Mouse (Mus musculus) forebrain, embryonic 12.5 days (tissue): Measurements from ENCODE around the gene Fryl. TPM values are rescaled to one million over a fixed set of nuclear protein-coding genes. Genes with fewer than 3 reads are reported as not detected.

Source experiments
- ATAC-seq: fragments of 200-750 bp; cut with Nextera tagmentation; 2 replicates; pipeline ENCODE4 v1.8.0; 2017; ENCODE audit warnings: moderate TSS enrichment; ENCODE audit not compliant: low FRiP score
- H3K27ac ChIP-seq: fragments of 300-500 bp; sonication (generic); 2 replicates; pipeline ENCODE4 v1.5.1; 2016; ENCODE audit warnings: mild to moderate bottlenecking
- H3K27me3 ChIP-seq: fragments of 300-500 bp; sonication (generic); 2 replicates; pipeline ENCODE4 v1.6.1; 2016; ENCODE audit warnings: mild to moderate bottlenecking
- H3K36me3 ChIP-seq: fragments of 300-500 bp; sonication (generic); replicated peaks from 2 replicates; pipeline ENCODE4 v1.6.1; 2016; ENCODE audit warnings: mild to moderate bottlenecking
- H3K4me1 ChIP-seq: fragments of 300-500 bp; sonication (generic); 2 replicates; pipeline ENCODE4 v1.6.1; 2016
- H3K4me2 ChIP-seq: fragments of 300-500 bp; sonication (generic); 2 replicates; pipeline ENCODE4 v1.6.1; 2016; ENCODE audit warnings: mild to moderate bottlenecking, moderate library complexity
- H3K4me3 ChIP-seq: fragments of 300-500 bp; sonication (generic); replicated peaks from 2 replicates; pipeline ENCODE4 v1.5.1; 2016; ENCODE audit warnings: mild to moderate bottlenecking
- H3K9ac ChIP-seq: fragments of 300-500 bp; sonication (generic); 2 replicates; pipeline ENCODE4 v1.6.1; 2016; ENCODE audit warnings: mild to moderate bottlenecking
- H3K9me3 ChIP-seq: fragments of 300-500 bp; sonication (generic); 2 replicates; pipeline ENCODE4 v1.6.1; 2016
- WGBS: fragments of 180-500 bp; shearing (Covaris S2); methylation state at CpG from one replicate; pipeline ENCODE4 v1.1.7; 2016; 5-methylcytosine and 5-hydroxymethylcytosine counted together
- polyA plus RNA-seq: library from polyadenylated mRNA; unstranded; fragments of >200 nt; fragmentation: Nextera tagmentation; extraction: Ambion mirVana; gene quantifications from 2 replicates; pipeline ENCODE4 v1.2.1, GENCODE M21; 2016

Fryl gene
- polyA plus RNA-seq, 1 experiment from 2014 or later, result 53.4 TPM

DNA sequence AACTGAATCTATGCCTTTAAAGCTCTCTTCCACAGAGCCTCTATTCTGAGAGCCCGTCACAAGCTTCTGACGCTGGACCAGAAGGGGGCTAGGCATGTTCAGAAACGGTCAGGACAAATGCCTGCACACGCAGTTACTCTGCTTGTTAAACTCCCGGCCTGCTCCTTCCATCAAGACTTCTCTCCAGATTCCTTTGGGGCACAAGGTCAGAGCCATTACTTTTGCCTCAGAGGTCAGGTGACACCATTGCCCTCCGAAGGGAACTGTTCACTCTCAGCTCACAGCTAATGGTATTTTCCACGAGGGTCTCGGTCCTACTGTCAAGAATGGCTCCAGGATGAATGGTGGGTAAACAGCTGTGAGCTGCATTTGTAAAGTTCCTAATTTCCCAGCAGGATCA is 164.2 kb downstream of the Fryl start:
- Histone ChIP-seq H3K4me2 (no peak overlapping the region), H3K4me3 (no peak overlapping the region), H3K4me1 (no peaks in the 10 kb centered on the region), H3K9me3 (no peaks in the 10 kb centered on the region), H3K36me3 (peaks cover 74% of the 10 kb centered on the region), H3K27ac (no peak overlapping the region), H3K9ac (no peak overlapping the region), H3K27me3 (no peaks in the 10 kb centered on the region)
- 85% methylated on average over 8 of the region's 8 CpGs for WGBS
- ATAC-seq, result no peak

DNA sequence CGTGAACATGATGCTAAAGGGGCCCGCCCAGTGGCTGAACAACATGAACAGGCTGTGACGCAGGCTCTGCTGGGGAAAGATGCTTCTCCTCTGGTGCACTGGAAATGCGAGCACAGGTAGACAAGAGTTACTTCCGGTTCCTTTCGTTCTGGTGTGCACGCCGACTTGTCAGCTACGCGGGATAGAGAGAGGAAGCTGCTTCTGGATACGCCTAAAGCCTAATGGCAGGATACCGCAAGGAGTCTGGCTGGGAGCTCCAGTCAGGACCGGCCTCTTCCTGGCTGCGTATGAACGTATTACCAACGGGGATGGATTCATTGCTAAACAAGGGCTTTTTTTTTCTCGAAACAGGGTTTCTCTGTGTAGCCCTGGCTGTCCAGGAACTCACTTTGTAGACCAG is 167.3 kb downstream of the Fryl start:
- ATAC-seq, result no peak
- H3K27ac ChIP-seq, result no peak overlapping the region
- H3K4me1 ChIP-seq, result no peaks in the 10 kb centered on the region
- no peaks in the 10 kb centered on the region for H3K9me3 ChIP-seq
- H3K4me2 ChIP-seq, result no peak overlapping the region
- WGBS, result 95% methylated on average over 17 of the region's 17 CpGs
- H3K36me3 ChIP-seq, result peaks cover 67% of the 10 kb centered on the region
- H3K4me3 ChIP-seq, result no peak overlapping the region
- H3K27me3 ChIP-seq, result no peaks in the 10 kb centered on the region
- no peak overlapping the region for H3K9ac ChIP-seq

DNA sequence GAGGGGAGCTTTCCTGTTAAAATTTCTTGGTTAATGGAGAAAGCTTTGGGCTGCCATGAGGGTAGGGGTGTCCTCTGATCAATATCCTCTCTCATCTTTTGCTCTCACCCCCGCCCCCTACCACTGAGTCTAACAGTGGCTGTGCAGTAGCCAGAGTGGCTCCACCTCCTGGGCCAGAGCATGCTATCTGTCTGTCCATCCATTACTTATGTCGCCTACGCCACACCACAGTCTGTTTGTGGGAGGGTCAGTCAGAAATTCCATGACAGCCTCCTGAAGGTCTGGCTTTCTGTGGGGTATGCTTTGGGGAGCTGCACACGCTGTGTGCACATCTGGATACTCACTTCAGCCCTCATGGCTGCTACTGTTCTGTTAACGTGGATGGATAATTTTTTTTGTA is 174.9 kb downstream of the Fryl start:
- peaks cover 64% of the 10 kb centered on the region for H3K36me3 ChIP-seq
- no peaks in the 10 kb centered on the region for H3K27me3 ChIP-seq
- no peak overlapping the region for H3K9ac ChIP-seq
- WGBS, result 92% methylated on average over 5 of the region's 5 CpGs
- H3K4me1 ChIP-seq, result no peaks in the 10 kb centered on the region
- no peak overlapping the region for H3K27ac ChIP-seq
- H3K4me3 ChIP-seq, result no peak overlapping the region
- H3K4me2 ChIP-seq, result no peak overlapping the region
- no peaks in the 10 kb centered on the region for H3K9me3 ChIP-seq
- no peak for ATAC-seq

DNA sequence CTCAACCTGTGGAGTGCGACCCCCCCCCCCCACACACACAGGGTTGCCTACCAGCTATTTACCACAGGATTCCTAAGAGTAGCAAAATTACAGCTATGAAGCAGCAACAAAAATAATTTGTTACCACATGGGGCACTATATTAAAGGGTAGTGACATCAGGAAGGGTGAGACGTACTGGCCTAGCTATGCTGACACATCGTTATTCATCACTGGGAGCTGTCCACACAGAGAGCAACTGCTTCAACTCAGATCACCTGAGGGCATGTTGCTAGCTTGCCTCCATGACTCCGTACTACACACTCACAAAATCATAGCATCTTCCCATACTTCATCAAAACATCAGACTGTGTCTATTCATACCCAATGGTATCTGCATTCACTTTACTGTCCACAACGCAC is 176.6 kb downstream of the Fryl start:
- no peak overlapping the region for H3K4me2 ChIP-seq
- H3K36me3 ChIP-seq, result peaks cover 74% of the 10 kb centered on the region
- H3K27ac ChIP-seq, result no peak overlapping the region
- H3K4me1 ChIP-seq, result no peaks in the 10 kb centered on the region
- ATAC-seq, result no peak
- 86% methylated on average over 5 of the region's 5 CpGs for WGBS
- no peak overlapping the region for H3K9ac ChIP-seq
- H3K9me3 ChIP-seq, result no peaks in the 10 kb centered on the region
- H3K4me3 ChIP-seq, result no peak overlapping the region
- H3K27me3 ChIP-seq, result no peaks in the 10 kb centered on the region

DNA sequence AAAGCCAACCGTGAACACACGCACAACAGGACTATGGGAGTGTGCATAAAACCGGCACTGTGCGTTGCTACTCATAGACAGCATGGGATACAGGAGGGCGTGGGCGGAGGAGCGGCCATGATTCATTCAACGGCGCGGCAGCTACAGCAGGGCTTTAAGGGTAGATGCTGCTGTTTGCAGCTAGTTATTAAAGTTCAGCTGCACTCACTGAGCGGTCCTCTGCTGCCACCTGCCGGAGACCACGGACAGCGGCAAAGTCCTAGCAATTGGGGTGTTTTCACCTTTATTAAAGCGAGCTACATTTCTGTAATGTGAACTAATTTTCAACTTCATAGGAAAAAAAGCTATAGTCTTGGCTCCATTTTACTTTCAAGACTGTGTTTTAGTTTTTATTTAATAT is 185.1 kb downstream of the Fryl start:
- 39% methylated on average over 15 of the region's 15 CpGs for WGBS
- Histone ChIP-seq H3K9ac (no peak overlapping the region), H3K36me3 (peaks cover 72% of the 10 kb centered on the region), H3K27me3 (no peaks in the 10 kb centered on the region), H3K4me1 (no peaks in the 10 kb centered on the region), H3K4me3 (no peak overlapping the region), H3K27ac (no peak overlapping the region), H3K9me3 (no peaks in the 10 kb centered on the region), H3K4me2 (no peak overlapping the region)
- peak; percentile 80; the same call in 1 of the 2 replicates for ATAC-seq

DNA sequence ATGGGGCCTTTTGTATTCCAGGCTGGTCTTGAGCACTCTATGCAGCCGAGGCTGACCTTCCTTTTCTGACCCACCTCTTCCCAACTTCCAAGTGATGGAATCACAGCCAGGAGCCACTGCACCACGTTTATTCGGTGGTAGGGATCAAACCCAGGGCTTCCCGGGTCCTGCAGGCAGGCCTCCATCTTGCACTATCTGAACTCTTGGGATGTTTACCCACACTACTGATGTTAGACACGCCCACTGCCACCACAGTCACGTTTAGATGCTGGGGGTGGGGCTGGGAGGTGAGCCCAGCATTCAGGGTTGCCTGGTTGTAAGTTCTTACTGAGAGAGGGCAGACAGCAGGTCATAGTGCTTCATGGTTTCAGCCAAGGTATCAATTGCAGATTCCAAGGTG is 189.5 kb downstream of the Fryl start:
- H3K9ac ChIP-seq, result no peak overlapping the region
- H3K9me3 ChIP-seq, result no peaks in the 10 kb centered on the region
- no peaks in the 10 kb centered on the region for H3K27me3 ChIP-seq
- no peak overlapping the region for H3K4me2 ChIP-seq
- H3K27ac ChIP-seq, result no peak overlapping the region
- WGBS, result 54% methylated on average over 6 of the region's 6 CpGs
- H3K4me1 ChIP-seq, result no peaks in the 10 kb centered on the region
- peaks cover 55% of the 10 kb centered on the region for H3K36me3 ChIP-seq
- no peak overlapping the region for H3K4me3 ChIP-seq
- no peak for ATAC-seq

DNA sequence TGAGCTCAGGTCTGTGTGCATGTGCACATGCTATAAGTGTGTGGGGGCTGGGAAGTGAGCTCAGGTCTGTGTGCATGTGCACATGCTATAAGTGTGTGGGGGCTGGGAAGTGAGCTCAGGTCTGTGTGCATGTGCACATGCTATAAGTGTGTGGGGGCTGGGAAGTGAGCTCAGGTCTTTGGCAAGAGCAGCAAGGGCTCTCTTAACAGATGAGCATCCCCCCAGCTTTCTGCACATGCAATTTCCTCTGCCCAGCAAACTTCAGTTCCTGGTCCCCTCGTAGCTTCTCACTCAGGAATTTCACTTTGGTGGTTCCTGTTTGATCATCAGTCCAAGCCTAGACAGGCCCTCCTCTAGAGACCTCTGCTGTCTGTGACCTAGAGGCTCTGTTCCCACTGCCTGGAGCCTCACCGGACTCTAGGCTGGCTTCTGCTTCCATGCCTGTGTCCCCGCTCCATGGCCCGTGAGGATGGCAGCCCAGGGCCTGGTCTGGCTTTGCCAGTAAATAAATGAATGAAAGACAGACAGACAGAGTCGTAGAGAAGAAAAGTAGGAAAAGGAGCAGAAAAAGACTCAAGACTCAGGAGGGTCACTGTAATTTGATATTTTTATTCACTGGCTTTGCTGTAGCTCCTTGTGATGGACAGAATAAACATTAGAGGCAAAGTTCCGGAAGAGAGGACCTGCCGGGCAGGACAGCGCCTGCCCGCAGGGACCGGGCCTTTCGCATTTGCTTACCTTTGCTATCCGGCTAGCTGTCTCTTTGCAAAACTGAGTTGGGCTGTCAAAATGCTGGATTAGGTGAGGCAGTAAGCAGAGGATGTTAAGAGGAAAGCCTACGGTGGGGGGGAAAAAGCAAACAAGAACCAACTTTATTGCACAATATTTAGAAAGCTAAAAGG is 192.4 kb downstream of the Fryl start:
- H3K36me3 ChIP-seq, result peaks cover 54% of the 10 kb centered on the region
- H3K27ac ChIP-seq, result 0 out of 2 replicates have a peak overlapping the region, but pooled peaks have one; percentile 6
- H3K27me3 ChIP-seq, result no peaks in the 10 kb centered on the region
- H3K4me3 ChIP-seq, result no peak overlapping the region
- no peak overlapping the region for H3K9ac ChIP-seq
- peaks cover 5% of the 10 kb centered on the region; the same call in 1 of the 2 replicates for H3K4me1 ChIP-seq
- 84% methylated on average over 13 of the region's 13 CpGs for WGBS
- no peak overlapping the region for H3K4me2 ChIP-seq
- no peak for ATAC-seq
- H3K9me3 ChIP-seq, result no peaks in the 10 kb centered on the region

DNA sequence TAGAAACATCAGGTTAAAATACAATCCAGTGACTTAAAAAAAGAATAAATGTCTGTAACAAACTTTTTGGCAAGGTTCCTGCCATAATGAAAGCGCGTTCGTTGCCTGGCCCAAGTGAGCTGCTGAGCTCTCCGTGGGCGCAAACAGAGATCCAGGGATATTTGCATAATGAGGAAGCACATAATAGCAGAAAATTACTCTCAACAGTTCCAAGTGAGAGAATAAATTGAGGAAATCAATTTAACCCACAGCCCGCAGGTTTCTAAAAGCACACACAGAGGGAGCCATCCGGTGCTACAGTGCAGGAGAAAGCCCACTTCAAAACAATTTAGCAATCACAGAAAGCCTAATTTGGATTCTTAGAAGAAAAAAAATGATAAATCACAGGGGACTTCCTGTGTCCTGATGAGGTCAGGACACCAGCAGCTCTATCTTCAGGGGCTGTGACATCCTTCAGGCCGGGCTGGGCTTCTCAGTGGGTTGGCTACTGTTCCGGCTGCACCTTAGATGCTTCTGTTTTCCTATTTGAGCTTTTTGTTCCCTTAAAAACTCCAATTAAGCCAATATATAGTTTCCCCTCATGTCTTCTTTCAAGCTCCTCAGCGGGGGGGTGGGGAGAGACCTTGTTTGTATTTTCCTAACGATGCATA is 194.8 kb downstream of the Fryl start:
- H3K4me2 ChIP-seq, result no peak overlapping the region
- H3K9ac ChIP-seq, result no peak overlapping the region
- H3K4me1 ChIP-seq, result peaks cover 5% of the 10 kb centered on the region; the same call in 1 of the 2 replicates
- peak overlapping the region; percentile 75 for H3K27ac ChIP-seq
- H3K36me3 ChIP-seq, result peaks cover 42% of the 10 kb centered on the region
- no peaks in the 10 kb centered on the region for H3K27me3 ChIP-seq
- ATAC-seq, result peak; percentile 67
- no peaks in the 10 kb centered on the region for H3K9me3 ChIP-seq
- 37% methylated on average over 11 of the region's 11 CpGs for WGBS
- H3K4me3 ChIP-seq, result no peak overlapping the region

DNA sequence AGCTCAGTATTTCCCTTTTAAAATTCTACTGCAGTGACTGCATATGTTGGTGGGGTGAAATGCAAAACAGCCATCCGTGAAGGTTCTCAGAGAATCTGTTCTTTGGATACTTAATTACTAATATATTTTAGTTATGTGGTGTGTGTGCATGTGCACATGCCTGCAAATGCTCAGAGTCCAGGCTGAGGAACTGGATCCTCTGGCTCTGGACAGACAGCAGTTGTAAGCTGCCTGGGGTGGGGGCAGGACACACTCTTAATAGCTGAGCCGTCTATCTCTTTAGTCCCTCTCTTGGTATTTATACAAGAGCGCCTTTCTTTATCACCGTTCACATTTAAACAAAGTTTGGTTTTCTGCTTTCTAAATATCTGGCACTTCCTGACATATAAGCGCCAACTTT is 199.5 kb downstream of the Fryl start:
- H3K4me1 ChIP-seq, result peaks cover 5% of the 10 kb centered on the region; the same call in 1 of the 2 replicates
- H3K9ac ChIP-seq, result no peak overlapping the region
- no peaks in the 10 kb centered on the region for H3K27me3 ChIP-seq
- H3K4me2 ChIP-seq, result no peak overlapping the region
- WGBS, result 96% methylated on average over 5 of the region's 5 CpGs
- no peaks in the 10 kb centered on the region for H3K9me3 ChIP-seq
- peaks cover 60% of the 10 kb centered on the region for H3K36me3 ChIP-seq
- no peak for ATAC-seq
- H3K27ac ChIP-seq, result no peak overlapping the region
- no peak overlapping the region for H3K4me3 ChIP-seq

DNA sequence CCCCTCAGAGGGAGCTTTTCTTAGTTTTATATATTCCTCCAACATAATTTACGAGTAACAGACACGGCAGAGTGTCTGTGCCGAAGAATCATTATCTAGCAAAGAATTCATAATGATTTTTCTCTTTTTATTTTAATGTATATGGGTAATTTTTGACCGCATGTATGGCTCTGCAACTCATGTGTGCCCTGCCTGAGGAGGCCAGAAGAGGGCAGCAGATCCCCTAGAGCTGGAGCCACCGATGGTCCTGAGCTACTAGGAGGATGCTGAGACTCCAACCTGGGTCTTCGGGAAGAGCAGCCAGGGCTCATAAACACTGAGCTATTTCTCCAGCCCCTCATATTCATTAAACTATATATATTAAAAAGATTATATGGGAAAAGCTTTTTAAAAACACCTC is 200.0 kb downstream of the Fryl start:
- peaks cover 65% of the 10 kb centered on the region for H3K36me3 ChIP-seq

DNA sequence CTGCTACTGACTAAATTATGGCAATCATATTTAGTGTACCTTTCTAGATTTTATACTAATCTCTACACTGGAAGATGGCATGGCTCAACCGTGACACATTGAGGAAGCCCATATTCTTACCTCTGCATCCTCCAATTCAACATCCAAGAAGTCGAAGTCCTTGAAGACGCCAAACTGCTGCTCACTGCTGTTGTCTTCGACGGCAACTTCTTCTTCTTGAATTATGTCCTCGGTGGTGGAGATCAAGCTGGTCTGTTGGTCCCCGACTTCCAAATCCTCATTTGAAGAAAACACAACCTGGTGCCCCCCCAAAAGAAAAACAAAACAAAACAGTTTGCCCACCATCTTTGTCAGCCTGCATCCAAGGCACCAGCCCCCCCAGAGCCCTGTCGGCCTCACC is 202.5 kb downstream of the Fryl start:
- 95% methylated on average over 8 of the region's 8 CpGs for WGBS
- H3K4me1 ChIP-seq, result no peaks in the 10 kb centered on the region
- no peak overlapping the region for H3K4me3 ChIP-seq
- no peak for ATAC-seq
- no peak overlapping the region for H3K27ac ChIP-seq
- no peak overlapping the region for H3K9ac ChIP-seq
- no peak overlapping the region for H3K4me2 ChIP-seq
- H3K9me3 ChIP-seq, result no peaks in the 10 kb centered on the region
- peaks cover 83% of the 10 kb centered on the region for H3K36me3 ChIP-seq
- H3K27me3 ChIP-seq, result no peaks in the 10 kb centered on the region

More for the DNA sequence above, 200.0 kb downstream of the Fryl start:
- Histone ChIP-seq H3K9me3 (no peaks in the 10 kb centered on the region), H3K4me1 (peaks cover under 1% of the 10 kb centered on the region; the same call in 1 of the 2 replicates), H3K4me3 (no peak overlapping the region), H3K4me2 (no peak overlapping the region), H3K27ac (no peak overlapping the region), H3K27me3 (no peaks in the 10 kb centered on the region), H3K9ac (no peak overlapping the region)
- ATAC-seq, result no peak
- WGBS, result 90% methylated on average over 6 of the region's 6 CpGs

DNA sequence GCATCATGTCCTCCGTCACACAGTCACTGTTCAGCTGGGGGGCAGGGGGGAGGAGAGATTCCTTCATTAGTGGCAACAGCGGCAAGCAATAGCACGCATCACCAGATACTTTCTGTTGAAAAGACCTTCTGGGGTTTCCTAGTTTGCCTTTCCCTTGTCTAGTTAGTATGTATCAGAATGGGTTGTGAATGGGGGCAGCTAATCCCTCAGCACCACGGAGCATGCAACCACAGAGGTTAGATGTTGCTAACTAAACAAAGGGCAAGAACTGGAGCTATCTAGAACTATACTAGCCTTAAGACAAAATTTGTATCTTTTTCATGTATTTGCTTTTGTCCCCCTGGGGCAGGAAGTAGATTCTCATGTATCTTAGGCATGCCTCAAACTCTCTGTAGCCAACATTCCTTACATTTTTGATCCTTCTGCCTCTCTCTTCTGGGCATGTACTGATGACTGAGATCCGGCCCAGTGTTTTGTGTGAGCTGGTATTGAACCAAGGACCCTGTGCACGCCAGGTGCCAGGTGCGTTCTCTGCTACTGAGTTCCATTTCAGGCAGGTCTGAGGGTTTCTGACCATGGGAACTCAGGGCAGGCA is 208.7 kb downstream of the Fryl start:
- 83% methylated on average over 7 of the region's 7 CpGs for WGBS
- H3K4me3 ChIP-seq, result no peak overlapping the region
- H3K9ac ChIP-seq, result no peak overlapping the region
- no peak overlapping the region for H3K27ac ChIP-seq
- ATAC-seq, result no peak
- H3K9me3 ChIP-seq, result no peaks in the 10 kb centered on the region
- H3K27me3 ChIP-seq, result no peaks in the 10 kb centered on the region
- no peak overlapping the region for H3K4me2 ChIP-seq
- peaks cover 88% of the 10 kb centered on the region for H3K36me3 ChIP-seq
- H3K4me1 ChIP-seq, result no peaks in the 10 kb centered on the region
